Mouse (Mus musculus): ENCODE measurements at regions not wholly inside any gene's neighbourhood (a gene's known extent, or its start where the extent isn't known, plus 50 kb on each side); places are given as distances from the start of the nearest gene placed in this dataset.

DNA sequence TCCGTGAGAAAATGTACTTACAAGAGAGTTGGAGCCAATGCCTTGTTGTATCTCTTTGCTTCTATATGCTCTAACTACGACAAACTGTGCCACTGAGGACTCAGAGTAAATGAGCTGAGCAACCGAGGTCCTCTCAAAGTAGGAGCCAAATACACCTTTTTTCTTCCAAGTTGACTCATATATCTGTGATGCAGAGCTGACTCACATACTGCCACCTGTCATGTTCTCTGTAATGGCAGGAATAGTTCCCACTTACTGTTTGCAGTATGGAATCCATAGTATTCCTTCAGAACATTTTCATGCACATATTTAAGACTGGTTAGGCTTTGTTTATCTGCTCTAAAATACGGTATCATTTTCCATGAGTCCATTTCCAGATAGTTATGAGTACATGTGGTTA is 792.1 kb downstream of the Cypt12 start:
- no peak for DNase-seq (ENCODE audit: low read depth, low spot score)

DNA sequence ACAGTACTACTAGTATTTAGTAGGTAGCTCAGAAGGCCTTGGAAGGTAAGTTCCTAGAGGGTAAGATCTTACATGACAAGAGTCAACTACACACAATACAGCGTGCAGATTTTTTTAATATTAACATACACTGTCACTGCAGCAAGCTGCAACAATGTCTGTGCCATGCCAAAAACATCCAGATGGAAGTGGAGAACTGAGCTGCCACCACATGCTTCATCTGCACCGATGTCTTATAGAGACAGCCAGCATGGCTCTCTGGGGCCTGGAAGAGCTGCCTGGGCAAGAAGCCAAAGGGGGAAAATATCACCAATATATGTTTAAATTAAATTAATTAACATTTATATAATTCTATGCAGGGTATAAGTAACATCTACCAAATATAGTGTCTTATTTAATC is 795.3 kb downstream of the Cypt12 start:
- no peak for DNase-seq (ENCODE audit: low read depth, low spot score)

DNA sequence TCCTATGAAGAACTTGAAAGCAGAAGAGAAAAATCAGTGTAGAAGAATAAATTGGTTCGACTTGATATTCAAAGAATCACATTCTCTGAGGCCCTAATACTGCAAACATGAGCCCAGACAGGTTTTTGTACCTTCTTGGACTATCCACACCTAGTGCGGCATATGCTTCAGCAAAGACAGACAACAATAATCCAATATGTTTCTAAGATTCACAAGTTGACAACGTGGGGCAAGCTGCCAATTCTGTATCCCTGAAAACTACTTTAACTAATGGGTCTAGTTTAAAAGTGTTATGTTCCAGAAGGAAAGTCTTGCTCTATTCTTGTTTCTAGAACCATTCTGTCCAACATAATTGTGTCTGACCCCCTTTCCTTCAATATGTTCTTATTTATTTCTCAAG is 796.0 kb downstream of the Cypt12 start:
- DNase-seq (ENCODE audit: low read depth, low spot score), result no peak

DNA sequence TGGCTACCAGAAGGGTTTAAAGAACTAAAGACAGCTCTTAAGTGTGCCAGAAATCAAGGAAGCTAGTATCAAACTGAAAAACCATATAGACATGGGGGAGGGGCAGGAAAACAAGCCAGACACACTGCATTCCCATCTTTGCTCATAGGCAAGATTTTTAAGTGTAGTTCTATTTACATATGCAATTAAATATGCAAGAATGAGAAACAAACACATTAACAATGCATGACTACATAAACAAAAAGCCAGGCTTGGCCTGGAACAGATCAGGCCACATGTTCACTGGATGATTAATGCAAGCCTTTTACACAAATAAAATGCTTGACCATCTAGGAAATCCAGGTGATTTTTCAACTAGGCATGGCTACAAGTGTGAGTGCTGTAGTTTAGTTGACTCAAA is 798.0 kb downstream of the Cypt12 start:
- DNase-seq (ENCODE audit: low read depth, low spot score), result no peak

DNA sequence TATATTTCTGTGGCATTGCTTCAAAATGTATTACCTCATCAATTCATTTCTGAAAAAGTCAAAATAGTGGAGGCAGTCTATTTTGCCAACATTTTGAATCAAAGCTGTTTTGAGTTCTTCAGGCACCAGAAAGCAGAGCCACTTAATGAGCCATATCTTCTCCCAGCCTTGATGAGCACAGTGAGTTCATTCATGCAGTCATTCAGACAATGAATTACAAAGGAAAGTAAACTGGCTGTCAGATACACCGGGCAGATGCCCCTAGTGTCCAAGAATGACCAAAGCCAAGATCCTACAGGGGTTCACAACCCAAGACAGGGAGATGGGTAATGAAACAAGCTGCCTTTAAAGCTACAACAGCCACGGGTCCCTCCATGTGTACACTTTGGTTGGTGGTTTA is 798.7 kb downstream of the Cypt12 start:
- DNase-seq (ENCODE audit: low read depth, low spot score), result no peak

DNA sequence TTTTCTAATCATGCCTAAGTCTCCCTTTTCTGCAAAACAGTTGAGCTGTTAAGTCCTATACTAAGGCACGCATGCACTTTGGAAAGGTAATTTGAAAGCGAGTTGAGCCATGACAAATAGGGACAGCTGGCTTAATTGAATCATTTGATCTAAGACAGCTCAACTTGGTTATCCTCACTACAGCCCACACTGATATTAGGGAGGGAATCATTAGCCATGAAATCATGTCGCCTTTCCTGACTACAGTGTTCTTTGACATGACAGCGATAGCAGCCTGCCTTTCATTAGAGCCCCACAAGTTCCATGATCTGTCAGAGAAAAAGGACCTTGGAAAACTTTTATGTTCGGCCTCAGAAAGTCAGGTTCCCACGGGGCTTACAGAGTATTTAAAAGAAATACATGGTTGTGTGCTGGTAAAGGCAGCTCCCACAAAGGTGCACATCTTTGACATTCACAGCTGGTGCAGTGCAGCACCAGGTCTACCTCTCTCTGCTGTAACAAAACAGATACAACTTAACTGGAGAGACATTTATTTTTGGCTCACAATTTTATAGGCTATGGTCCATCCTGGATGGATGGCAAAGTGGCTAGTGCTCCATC is 803.5 kb downstream of the Cypt12 start:
- DNase-seq (ENCODE audit: low read depth, low spot score), result no peak

DNA sequence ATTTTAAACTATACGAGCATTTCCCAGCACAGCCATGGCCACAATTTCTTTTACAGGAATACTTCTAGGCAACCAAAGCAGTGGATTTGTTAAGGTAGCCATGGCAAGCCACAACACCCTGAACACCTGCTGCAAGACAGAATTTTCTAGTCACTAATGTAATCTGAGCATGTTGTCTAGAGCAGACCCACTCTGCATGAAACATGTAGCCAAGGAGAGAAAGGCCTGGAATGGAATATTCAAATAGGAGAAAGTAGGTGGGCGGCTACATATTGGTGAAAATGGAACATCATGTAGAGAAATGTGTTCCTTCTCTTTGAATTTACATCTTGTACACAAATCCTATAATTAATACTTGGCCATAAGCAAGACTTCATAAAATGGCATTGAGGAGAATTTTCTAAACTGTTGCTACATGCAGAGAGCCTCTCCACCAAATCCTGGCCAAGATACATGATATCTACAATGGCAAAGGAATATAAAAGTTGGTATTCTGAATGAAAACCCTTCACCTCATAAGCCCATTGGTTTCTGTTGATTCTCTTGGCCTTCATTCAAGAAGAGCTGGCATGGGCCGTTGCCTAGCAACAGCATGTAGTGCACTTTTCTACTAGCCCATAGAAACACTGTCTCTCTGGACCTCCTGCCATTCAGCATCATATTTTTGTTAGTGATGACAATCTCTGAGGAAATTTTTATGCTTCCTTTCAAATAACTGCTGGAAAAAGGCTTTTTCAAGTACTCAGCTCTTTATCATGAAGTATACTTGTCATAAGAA is 816.3 kb downstream of the Cypt12 start:
- DNase-seq (ENCODE audit: low read depth, low spot score), result no peak

DNA sequence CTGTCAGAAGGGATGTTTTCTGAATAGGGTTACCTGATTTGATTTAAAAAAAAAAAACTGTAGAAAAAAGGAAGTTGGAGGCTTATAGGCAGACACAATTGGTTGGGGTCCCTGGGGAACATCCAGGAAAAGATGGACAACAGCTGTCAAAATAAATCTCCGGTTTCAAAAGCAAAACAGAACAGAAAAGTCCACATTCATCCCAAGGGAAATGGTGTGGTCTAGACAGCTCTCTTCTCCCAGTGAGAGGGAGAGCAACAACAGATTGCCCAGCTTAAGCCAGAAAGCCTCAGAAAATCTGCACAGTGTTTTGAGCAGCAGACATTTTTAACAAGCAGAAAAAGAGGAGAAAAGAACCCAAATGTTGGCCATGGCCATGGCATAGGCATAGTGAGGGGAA is 830.3 kb downstream of the Cypt12 start:
- no peak for DNase-seq (ENCODE audit: low read depth, low spot score)

DNA sequence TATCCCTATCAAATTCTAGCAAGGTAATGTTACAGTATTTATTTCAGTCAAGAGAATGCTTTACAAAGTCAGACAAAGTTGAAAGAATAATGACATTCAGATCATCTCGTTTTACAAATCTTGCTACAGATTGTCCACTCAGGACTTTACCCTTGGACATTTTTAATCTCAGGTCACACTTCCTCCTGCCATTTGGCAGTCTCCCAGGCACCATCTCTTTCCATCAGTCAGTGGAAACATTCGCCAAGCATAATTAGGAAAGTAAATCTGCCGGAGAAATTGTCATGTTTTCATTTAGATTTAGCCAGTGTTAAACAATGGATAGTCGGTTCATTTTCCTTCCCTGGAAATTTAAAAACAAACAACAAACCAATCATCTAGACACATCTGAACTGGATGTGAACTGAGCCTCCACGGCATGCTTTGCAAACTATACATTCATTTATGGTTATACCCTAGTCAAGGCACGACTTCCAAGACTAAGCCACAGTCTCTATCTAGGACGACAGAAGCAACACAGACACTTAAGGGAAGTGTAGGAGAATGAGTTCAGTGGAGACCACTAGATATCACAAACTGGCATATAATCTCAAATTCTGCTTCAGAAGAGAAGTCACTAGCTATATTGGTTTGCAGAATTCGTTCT is 839.4 kb downstream of the Cypt12 start:
- DNase-seq (ENCODE audit: low read depth, low spot score), result no peak

DNA sequence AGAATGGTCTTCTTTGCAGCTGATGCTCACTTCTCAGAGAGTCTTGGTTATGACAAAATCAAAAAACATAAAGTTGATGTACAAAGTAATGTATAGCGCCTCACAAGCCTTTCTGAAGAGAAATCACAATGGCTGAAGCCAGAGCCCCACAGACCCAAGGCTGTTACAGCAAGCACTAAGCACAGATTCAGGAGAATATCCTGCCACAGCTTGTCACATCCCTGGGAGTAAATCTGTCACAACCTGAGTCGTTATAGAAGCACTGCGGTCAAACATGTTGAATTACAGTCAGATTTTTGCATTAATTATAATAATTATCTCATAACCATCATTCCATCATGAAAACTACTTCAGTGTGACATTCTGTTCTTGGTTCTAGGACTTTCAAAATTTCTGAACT is 825.7 kb downstream of the 1700064H15Rik start:
- no peak for DNase-seq (ENCODE audit: low read depth, low spot score)

DNA sequence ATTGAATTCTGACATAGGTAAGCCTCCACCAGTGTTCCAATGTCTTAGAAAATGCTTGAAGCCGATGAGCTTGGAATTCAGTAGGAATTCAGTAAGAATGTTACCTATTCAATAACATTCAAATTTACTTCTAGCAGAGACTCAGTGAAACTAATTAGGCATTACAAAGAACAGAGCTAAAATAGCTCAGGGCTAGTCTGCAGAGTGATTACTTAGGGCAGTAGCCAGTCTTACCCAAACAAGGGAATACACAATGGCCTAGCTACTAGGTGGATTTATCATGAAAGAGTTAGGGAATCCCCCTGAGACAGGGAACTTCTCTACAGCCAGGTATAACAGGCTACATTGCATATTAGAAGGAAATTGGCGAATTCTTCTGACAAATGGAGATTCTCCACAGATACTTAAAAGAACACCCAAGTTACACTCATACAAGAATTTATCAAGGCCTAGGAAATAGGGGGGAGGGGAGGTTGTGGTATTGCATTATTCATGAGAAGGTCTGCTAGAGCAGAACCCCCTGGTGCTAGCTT is 799.6 kb downstream of the 1700064H15Rik start:
- peak; percentile 58 for DNase-seq (ENCODE audit: low read depth, low spot score)

DNA sequence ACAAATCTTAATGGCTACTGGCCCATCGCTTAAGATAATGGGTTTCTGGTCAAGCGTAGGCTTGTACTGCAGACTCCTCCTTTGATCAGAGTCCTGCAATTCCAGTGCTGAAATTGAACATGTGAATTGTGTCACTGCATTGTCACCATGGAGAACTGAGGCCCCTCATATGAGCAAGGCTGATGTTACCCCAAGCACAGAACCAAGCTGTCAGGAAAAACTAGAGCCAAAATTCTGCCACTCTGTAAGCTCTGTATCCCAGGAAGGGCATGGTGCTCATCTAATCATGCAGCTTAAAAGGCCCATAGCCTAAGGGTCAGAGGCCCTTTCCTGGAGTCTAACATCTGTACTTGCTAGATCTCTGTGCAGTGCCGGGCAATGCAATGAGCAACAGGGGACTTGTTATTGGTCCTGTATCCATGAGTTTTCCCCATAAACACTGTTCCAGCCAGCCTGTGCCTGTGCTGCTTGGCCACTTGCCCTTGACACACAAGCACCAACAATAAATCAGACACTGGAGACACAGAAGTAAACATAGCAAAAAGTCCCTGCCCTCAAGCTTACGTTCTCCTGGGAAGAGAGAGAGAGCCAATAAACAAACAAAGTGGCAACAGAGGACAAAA is 760.2 kb downstream of the 1700064H15Rik start:
- DNase-seq (ENCODE audit: low read depth, low spot score), result no peak

DNA sequence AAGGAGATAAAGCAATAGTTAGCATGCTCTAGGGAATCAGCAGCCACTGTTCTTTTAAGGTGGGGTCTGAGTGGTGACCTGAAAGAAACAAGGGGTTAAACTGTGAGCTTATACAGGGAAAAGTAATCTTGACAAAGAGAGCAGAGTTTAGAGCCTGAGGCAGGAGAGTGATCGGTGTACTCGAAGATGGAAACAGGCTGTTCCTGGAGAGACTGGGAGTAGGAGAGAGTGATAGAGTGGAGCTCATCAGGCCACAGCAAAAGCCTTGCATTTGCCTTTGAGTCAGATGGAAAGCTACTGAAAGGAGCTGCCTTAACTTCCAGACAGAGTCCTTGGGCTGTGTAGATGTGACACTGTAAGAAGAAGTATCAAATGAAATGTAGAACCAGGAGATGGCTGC is 759.7 kb downstream of the 1700064H15Rik start:
- DNase-seq (ENCODE audit: low read depth, low spot score), result no peak

DNA sequence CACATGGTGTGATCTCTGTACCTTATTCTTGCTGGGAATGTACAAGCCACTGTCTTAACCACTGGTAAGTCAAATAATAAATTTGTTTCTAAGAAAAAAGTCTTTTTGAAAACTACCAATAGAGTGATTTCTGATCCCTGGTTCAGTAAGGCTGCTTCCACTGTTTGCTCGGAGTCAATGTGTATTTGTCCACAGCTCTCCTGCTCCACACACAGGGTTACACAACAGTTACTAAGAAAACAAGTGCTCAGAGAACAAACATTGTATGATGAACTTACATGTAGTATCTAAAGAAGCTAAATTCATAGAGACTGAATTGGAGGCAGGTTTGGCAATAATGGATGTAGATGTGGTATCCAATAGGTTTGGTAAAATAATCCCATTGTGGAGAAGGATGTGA is 751.4 kb downstream of the 1700064H15Rik start:
- DNase-seq (ENCODE audit: low read depth, low spot score), result no peak

DNA sequence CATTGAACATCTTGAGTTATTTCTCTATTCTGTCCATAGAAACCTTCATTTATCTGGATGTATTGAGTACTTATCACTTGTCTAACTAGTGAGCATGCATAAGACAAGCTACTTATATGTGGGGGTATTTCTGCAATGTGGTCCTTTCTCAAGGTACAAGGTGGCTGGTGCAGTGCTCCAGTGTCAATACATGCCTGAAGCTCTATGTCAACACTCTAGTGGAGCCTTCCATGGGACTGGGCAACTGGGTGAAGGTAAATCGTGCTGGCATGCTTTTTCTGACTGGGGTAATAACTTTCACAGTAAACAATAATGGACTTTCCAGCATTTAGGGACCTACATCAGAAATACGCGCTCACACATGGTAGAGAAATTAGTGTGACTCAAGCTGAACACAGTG is 750.9 kb downstream of the 1700064H15Rik start:
- no peak for DNase-seq (ENCODE audit: low read depth, low spot score)

DNA sequence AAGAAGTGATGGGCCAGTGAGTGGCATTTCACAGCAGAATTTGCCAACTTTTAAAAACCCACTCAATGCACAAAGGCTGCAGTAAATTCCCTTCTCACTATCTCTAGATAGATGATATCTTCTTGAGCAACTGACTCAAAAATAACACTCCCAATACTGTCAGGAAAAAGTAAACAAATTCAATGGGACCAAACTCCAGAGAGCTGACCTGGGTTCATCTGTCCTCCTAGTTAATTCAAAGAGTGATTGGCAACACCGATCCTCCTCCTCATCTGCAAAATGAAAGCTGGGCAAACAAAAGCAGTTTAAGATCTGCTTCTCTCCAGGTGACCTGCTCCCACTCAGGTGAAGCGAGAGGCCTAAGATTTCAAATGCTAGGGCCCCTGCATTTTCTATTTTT is 747.3 kb downstream of the 1700064H15Rik start:
- DNase-seq (ENCODE audit: low read depth, low spot score), result no peak

DNA sequence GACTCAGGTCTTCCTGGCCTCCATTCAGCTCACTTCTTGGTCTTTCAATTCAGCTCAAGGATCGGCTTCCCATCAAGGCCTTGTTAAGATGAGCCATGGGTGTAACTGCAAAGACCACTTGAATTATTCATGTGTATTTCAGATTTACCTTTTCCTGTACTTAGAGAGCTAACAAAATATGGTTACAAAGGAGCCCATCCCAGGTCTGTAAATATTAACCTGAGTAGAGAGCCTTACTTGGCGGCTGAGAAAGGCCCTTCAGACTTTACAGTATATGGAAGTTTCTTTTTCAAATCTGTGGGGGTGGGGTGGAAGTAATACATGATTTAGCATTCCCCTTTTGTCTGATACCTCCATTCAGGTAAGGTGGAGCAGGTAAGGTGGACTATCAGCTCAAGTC is 735.7 kb downstream of the 1700064H15Rik start:
- no peak for DNase-seq (ENCODE audit: low read depth, low spot score)

DNA sequence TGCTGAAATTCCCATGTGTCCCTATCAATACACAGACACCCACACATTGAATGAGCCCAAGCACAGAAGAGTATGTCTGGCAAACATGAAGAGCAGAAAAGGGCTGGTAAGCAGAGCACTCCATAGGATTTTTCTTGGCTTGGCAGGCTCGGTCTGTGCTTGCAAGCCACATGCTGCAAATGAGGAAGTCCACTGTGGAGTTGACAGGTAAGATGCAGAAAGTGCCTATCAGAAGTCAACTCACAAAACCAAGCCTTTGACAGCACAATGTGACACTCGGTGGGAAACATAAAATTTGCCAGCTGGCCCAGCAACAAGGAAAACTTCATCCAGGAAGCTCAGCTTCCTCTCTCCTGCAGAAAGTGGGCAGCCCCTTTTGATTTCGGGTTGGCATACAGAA is 722.7 kb downstream of the 1700064H15Rik start:
- DNase-seq (ENCODE audit: low read depth, low spot score), result no peak

DNA sequence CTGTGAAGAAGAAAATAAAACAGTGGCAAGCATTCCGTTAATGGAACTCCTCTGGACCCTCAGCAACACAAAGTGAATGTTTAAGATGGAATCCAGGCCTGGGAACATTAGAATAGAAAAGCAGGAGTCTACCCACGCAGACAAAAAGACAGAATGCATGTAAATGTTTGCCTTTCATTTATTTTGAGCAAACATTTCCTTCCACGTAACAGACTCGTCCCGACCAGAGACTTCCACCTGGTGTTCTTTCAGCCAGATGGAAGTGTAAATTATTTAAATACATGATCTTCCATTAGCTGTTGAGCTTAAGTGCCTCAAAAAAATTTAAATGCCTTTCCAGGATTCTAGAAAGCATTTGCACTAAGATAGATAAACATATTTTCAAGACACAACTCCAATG is 722.3 kb downstream of the 1700064H15Rik start:
- DNase-seq (ENCODE audit: low read depth, low spot score), result no peak

DNA sequence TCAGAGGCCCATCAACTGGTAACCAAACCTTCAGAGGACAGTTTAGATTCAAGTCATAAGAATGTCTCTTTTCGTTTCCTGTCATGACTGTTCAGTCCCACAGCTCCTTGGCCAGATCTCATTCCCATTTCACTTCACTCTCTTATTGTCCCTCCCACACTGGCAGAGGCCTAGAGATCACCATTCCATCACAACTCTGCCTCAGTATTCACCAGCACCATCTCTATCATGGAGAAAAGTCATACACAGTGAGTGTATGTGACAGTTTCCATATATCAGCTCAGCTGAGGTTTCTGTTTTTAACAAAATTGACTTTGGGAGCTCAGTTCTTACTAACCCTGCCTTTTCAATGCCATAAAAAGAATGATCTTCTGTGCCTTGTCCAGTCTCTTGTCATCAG is 719.7 kb downstream of the 1700064H15Rik start:
- DNase-seq (ENCODE audit: low read depth, low spot score), result no peak

DNA sequence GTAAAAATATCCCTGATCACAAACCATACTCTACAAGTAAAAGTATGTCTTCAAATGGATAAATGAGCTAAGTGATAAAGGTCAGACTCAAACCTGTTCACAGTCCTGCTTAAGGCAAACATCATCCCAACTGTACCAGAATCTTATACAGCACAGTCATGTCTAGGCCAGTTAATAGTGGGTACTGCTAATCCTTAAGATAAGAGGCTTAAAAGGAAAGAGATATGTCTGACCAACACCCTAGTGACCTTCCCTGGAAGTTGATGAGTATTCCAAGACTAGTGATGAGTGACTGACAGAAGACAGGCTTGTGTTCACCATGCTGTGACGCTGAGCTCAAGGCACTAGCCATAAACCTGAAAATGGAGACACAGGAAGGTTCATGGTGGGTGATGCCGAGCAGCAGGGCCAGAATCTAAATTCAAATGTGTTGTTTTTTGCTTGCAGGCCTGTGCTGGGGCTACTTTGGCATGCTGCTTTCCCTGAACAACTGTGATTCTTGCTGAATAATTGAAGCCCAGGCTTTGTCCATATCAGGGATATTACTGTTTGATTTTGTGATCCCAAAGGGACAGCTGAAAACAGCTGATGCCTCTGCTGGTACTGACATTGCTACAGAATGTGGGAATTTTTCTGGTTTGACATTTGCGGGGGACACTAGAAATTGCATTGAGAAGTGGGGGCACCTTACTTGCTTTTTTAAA is 699.9 kb downstream of the 1700064H15Rik start:
- no peak for DNase-seq (ENCODE audit: low read depth, low spot score)

DNA sequence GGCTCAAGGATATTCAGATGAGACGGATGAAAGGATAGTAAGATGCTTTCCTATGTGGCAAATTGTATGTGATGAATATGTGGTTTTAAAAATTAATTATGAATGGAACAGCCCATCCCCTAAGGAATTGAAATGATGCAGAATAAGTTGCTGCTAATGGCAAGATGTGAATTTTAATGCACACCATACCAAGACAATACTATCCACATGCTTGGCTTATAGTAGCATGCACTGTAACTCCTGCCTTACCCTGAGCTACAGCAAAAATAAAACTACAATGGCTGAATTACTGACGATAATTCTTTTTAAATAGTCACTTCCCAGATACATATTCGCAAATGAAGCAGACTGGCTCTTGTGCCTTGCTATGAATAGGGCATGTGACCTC is 699.4 kb downstream of the 1700064H15Rik start:
- no peak for DNase-seq (ENCODE audit: low read depth, low spot score)

Data from ES-CJ7 (cell line).